Mouse (Mus musculus) midbrain, postnatal 0 days (tissue): ENCODE results near the gene Foxg1. TPM values are rescaled to one million over a fixed set of nuclear protein-coding genes. Genes with fewer than 3 reads are reported as not detected.

Source experiments
- ATAC-seq: fragments of 200-750 bp; cut with Nextera tagmentation; 2 replicates; pipeline ENCODE4 v1.8.0; 2017; ENCODE audit warnings: moderate number of reproducible peaks, mild to moderate bottlenecking, moderate TSS enrichment, moderate library complexity; ENCODE audit not compliant: low FRiP score
- DNase-seq: peaks from one replicate; pipeline ENCODE4 v3.0.0-alpha.2; 2015; ENCODE audit warnings: low spot score
- H3K27ac ChIP-seq: fragments of 300-500 bp; sonication (generic); 2 replicates; pipeline ENCODE4 v1.5.1; 2014; ENCODE audit warnings: low read depth, mild to moderate bottlenecking, low read length, mixed read lengths
- H3K27me3 ChIP-seq: fragments of 300-500 bp; sonication (generic); 2 replicates; pipeline ENCODE4 v1.6.1; 2014; ENCODE audit warnings: low read length, control low read depth, mixed read lengths; ENCODE audit not compliant: insufficient read depth
- H3K36me3 ChIP-seq: fragments of 300-500 bp; sonication (generic); 2 replicates; pipeline ENCODE4 v1.6.1; 2014; ENCODE audit warnings: low read length, control low read depth, mixed read lengths; ENCODE audit not compliant: insufficient read depth
- H3K4me1 ChIP-seq: fragments of 300-500 bp; sonication (generic); 2 replicates; pipeline ENCODE4 v1.6.1; 2014; ENCODE audit warnings: mild to moderate bottlenecking, control low read depth, antibody characterized with exemption, low read length, mixed read lengths; ENCODE audit not compliant: insufficient read depth
- H3K4me2 ChIP-seq: fragments of 300-500 bp; sonication (generic); 2 replicates; pipeline ENCODE4 v1.6.1; 2014; ENCODE audit warnings: low read depth, mild to moderate bottlenecking, low read length, mixed read lengths; ENCODE audit not compliant: poor library complexity, severe bottlenecking
- H3K4me3 ChIP-seq: fragments of 300-500 bp; sonication (generic); 2 replicates; pipeline ENCODE4 v1.5.1; 2014; ENCODE audit warnings: low read depth, mild to moderate bottlenecking, low read length, moderate library complexity
- H3K9ac ChIP-seq: fragments of 300-500 bp; sonication (generic); replicated peaks from 2 replicates; pipeline ENCODE4 v1.6.1; 2014; ENCODE audit warnings: mild to moderate bottlenecking, low read length, moderate library complexity, mixed read lengths; ENCODE audit not compliant: poor library complexity, severe bottlenecking
- H3K9me3 ChIP-seq: fragments of 300-500 bp; sonication (generic); 2 replicates; pipeline ENCODE4 v1.6.1; 2016; ENCODE audit warnings: low read length, control low read depth
- CTCF ChIP-seq: IDR thresholded peaks from 2 replicates; pipeline ENCODE4 v1.5.1; 2016; ENCODE audit warnings: antibody characterized with exemption, mild to moderate bottlenecking
- WGBS: fragments of 180-500 bp; shearing (Covaris S2); extraction: QIAGEN DNeasy Blood & Tissue Kit; methylation state at CpG from one replicate; pipeline ENCODE4 v1.1.7; 2014; 5-methylcytosine and 5-hydroxymethylcytosine counted together
- polyA plus RNA-seq: library from polyadenylated mRNA; unstranded; fragments of >200 nt; fragmentation: Nextera tagmentation; extraction: Ambion mirVana; gene quantifications from 2 replicates; pipeline ENCODE4 v1.2.1, GENCODE M21; 2015
- total RNA-seq: library from RNA; depleted of rRNA; stranded (reverse); fragments of >200 nt; gene quantifications from 2 replicates; pipeline ENCODE4 v1.2.3, GENCODE M21; 2014; rRNA removed

The Foxg1 gene
- total RNA-seq, result 0.05 and 1.4 TPM in 2 replicates
- polyA plus RNA-seq, result 0.15 and 0.77 TPM in 2 replicates

GRCm38 (mm10) chr12:49382565-49383520 lies at the start of gene Foxg1:
Foxg1 (plus strand) TSS chr12:49382660.
- under 1% methylated on average over 39 of the region's 61 CpGs for WGBS
- Histone ChIP-seq H3K4me3 (peak within 1 kb of the TSS; percentile 12; the same call in 1 of the 2 replicates), H3K27ac (no peak within 1 kb of the TSS), H3K9me3 (no peaks in the 10 kb centered on the region), H3K36me3 (no peaks in the 10 kb centered on the region), H3K27me3 (peaks cover 64% of the 10 kb centered on the region), H3K4me2 (peak within 1 kb of the TSS; percentile 12; the same call in 1 of the 2 replicates), H3K4me1 (no peaks in the 10 kb centered on the region), H3K9ac (no peak within 1 kb of the TSS)
- no peak for DNase-seq
- TF ChIP-seq CTCF, result no peak
- 0 out of 2 replicates have a peak, but pooled peaks have one; percentile 39 for ATAC-seq

GRCm38 (mm10) chr12:49349697-49350096 lies 32.8 kb upstream of the Foxg1 start:
- Histone ChIP-seq H3K4me3 (no peak overlapping the region), H3K9me3 (no peaks in the 10 kb centered on the region), H3K4me1 (no peaks in the 10 kb centered on the region), H3K4me2 (no peak overlapping the region), H3K27me3 (no peaks in the 10 kb centered on the region), H3K36me3 (no peaks in the 10 kb centered on the region), H3K9ac (no peak overlapping the region), H3K27ac (no peak overlapping the region)
- TF ChIP-seq CTCF, result no peak
- DNase-seq (no peak), ATAC-seq (no peak)
- WGBS, result 91% methylated on average over 10 of the region's 10 CpGs

GRCm38 (mm10) chr12:49368931-49369330 lies 13.5 kb upstream of the Foxg1 start:
- no peak for DNase-seq

GRCm38 (mm10) chr12:49372170-49372569 lies 10.3 kb upstream of the Foxg1 start:
- TF ChIP-seq CTCF, result peak; percentile 79
- Histone ChIP-seq H3K4me2 (no peak overlapping the region), H3K36me3 (no peaks in the 10 kb centered on the region), H3K9me3 (no peaks in the 10 kb centered on the region), H3K4me1 (no peaks in the 10 kb centered on the region), H3K4me3 (no peak overlapping the region), H3K27ac (no peak overlapping the region), H3K9ac (no peak overlapping the region), H3K27me3 (peaks cover 44% of the 10 kb centered on the region)
- ATAC-seq (no peak), DNase-seq (peak; percentile 82)

More at GRCm38 (mm10) chr12:49368931-49369330, 13.5 kb upstream of the Foxg1 start:
- Histone ChIP-seq H3K27me3 (peaks cover 22% of the 10 kb centered on the region), H3K27ac (no peak overlapping the region), H3K4me1 (no peaks in the 10 kb centered on the region), H3K36me3 (no peaks in the 10 kb centered on the region), H3K4me3 (no peak overlapping the region), H3K9me3 (no peaks in the 10 kb centered on the region), H3K9ac (no peak overlapping the region), H3K4me2 (no peak overlapping the region)
- WGBS, result 65% methylated on average over 1 of the region's 1 CpGs
- peak; percentile 80 for TF ChIP-seq CTCF
- ATAC-seq, result no peak

- no peak overlapping the region for H3K9ac ChIP-seq
- TF ChIP-seq CTCF, result no peak
- H3K9me3 ChIP-seq, result no peaks in the 10 kb centered on the region
- no peak overlapping the region for H3K4me2 ChIP-seq
- H3K4me3 ChIP-seq, result no peak overlapping the region
- no peaks in the 10 kb centered on the region for H3K4me1 ChIP-seq
- H3K27me3 ChIP-seq, result peaks cover 52% of the 10 kb centered on the region
- WGBS, result 16% methylated on average over 5 of the region's 5 CpGs
- H3K36me3 ChIP-seq, result no peaks in the 10 kb centered on the region
- ATAC-seq (no peak), DNase-seq (no peak)
- no peak overlapping the region for H3K27ac ChIP-seq
These were observed 9.3 kb upstream of the Foxg1 start for GRCm38 (mm10) chr12:49373176-49373575.
